Mouse (Mus musculus) olfactory bulb, adult 2 months (tissue): ENCODE results near the gene Cry2.

Source experiments
- CTCF ChIP-seq: fragments of 200-500 bp; IDR thresholded peaks from 2 replicates; pipeline ENCODE4 v1.5.1; 2012; ENCODE audit warnings: low read depth, mild to moderate bottlenecking, low read length, moderate library complexity; ENCODE audit not compliant: insufficient read depth
- POLR2A ChIP-seq: fragments of 200-500 bp; IDR thresholded peaks from 2 replicates; pipeline ENCODE4 v1.6.1; 2012; ENCODE audit warnings: mild to moderate bottlenecking, low read depth, low read length, moderate library complexity; ENCODE audit not compliant: insufficient read depth

DNA sequence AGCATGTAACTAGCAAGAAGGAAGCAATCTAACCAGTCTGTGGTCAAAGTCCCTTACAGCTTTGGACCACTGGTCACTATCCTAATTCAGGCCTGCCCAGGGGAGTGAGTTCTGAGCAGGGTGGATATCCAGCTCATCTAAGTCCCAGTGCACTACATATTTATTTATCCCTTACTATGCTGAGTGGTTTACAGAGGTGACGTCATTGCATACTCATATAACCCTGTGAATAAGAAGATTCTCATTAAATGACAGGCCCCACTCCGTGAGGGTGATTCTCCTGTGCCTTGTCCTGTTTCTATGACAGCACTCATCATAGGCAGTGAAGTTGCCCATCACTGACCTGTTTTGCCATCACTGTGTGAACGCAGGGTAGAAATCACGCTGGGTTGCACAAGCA, 8.5 kb downstream of the Cry2 start:
- TF ChIP-seq CTCF (no peak), POLR2A (no peak)
